Mouse (Mus musculus) MEL (cell line): Measurements from ENCODE around the gene Pik3c2b. TPM values are rescaled to one million over a fixed set of nuclear protein-coding genes. Genes with fewer than 3 reads are reported as not detected.

ENCODE experiments used
- DNase-seq: peaks from one replicate; pipeline ENCODE4 v3.0.0; 2011; ENCODE audit warnings: low read depth, low spot score
- H3K27ac ChIP-seq: 2 replicates; pipeline ENCODE4 v1.5.1; 2012; ENCODE audit warnings: low read depth, mild to moderate bottlenecking, control low read depth, low read length, moderate library complexity; ENCODE audit not compliant: control insufficient read depth
- H3K27me3 ChIP-seq, 2 experiments: fragments of 150-350 bp in 1 of 2; sonication (generic) in 1 of 2; 2 replicates each; pipeline ENCODE4 v1.6.1; 2012; ENCODE audit warnings: low read length in 2 of 2, mild to moderate bottlenecking in 2 of 2, improper control_type of control experiment in 1 of 2, moderate library complexity in 1 of 2; ENCODE audit not compliant: insufficient read depth in 2 of 2, control insufficient read depth in 1 of 2
- H3K36me3 ChIP-seq, 2 experiments: 2 replicates each; pipeline ENCODE4 v1.6.1; 2012 to 2014; ENCODE audit warnings: low read length in 2 of 2, improper control_type of control experiment in 1 of 2, inconsistent platforms in 1 of 2, mild to moderate bottlenecking in 1 of 2; ENCODE audit not compliant: insufficient read depth in 2 of 2, control insufficient read depth in 1 of 2
- H3K4me1 ChIP-seq, 2 experiments: fragments of 150-350 bp in 1 of 2; sonication (generic) in 1 of 2; 2 replicates each; pipeline ENCODE4 v1.6.1; 2012; ENCODE audit warnings: low read length in 2 of 2, improper control_type of control experiment in 1 of 2, mild to moderate bottlenecking in 1 of 2; ENCODE audit not compliant: insufficient read depth in 2 of 2, control insufficient read depth in 1 of 2
- H3K4me3 ChIP-seq, 2 experiments: fragments of 150-350 bp in 1 of 2; sonication (generic) in 1 of 2; 2 replicates each; pipeline ENCODE4 v1.5.1; 2012; ENCODE audit warnings: low read depth in 2 of 2, low read length in 2 of 2, mild to moderate bottlenecking in 2 of 2, moderate library complexity in 2 of 2, control low read depth in 1 of 2, improper control_type of control experiment in 1 of 2; ENCODE audit not compliant: control insufficient read depth in 1 of 2, insufficient read depth in 1 of 2
- H3K79me2 ChIP-seq: 2 replicates; pipeline ENCODE4 v1.6.1; 2012; ENCODE audit warnings: mild to moderate bottlenecking, low read length, moderate library complexity; ENCODE audit not compliant: control insufficient read depth, poor library complexity, insufficient read depth
- H3K9ac ChIP-seq: 2 replicates; pipeline ENCODE4 v1.6.1; 2012; ENCODE audit warnings: low read depth, mild to moderate bottlenecking, control low read depth, low read length, moderate library complexity; ENCODE audit not compliant: control insufficient read depth, poor library complexity, severe bottlenecking
- H3K9me3 ChIP-seq: fragments of 150-350 bp; sonication (generic); replicated peaks from 2 replicates; pipeline ENCODE4 v1.6.1; 2012; ENCODE audit warnings: mild to moderate bottlenecking, low read length, improper control_type of control experiment, moderate library complexity; ENCODE audit not compliant: insufficient read depth
- CHD1 ChIP-seq: IDR thresholded peaks from 2 replicates; pipeline ENCODE4 v1.6.1; 2012; ENCODE audit warnings: low read depth, mild to moderate bottlenecking, inconsistent platforms, low read length, improper control_type of control experiment
- CTCF ChIP-seq, 3 experiments: IDR thresholded peaks in 2 of 3; conservative IDR thresholded peaks in 1 of 3; 2 replicates each; pipeline ENCODE4 v1.5.1; 2011 to 2012; ENCODE audit warnings: low read length in 3 of 3, low read depth in 2 of 3, mild to moderate bottlenecking in 2 of 3, improper control_type of control experiment in 1 of 3, inconsistent platforms in 1 of 3, mixed read lengths in 1 of 3, moderate library complexity in 1 of 3; ENCODE audit not compliant: control insufficient read depth in 1 of 3, insufficient read depth in 1 of 3, poor library complexity in 1 of 3, severe bottlenecking in 1 of 3
- E2F4 ChIP-seq: IDR thresholded peaks from 2 replicates; pipeline ENCODE4 v1.6.1; 2011; ENCODE audit warnings: low read depth, low read length, improper control_type of control experiment, borderline replicate concordance
- ELF1 ChIP-seq: IDR thresholded peaks from 2 replicates; pipeline ENCODE4 v1.6.1; 2014; ENCODE audit warnings: low read depth, mild to moderate bottlenecking, inconsistent platforms, low read length, improper control_type of control experiment, moderate library complexity
- EP300 ChIP-seq, 2 experiments: IDR thresholded peaks; 2 replicates each; pipeline ENCODE4 v1.6.1; 2011; ENCODE audit warnings: improper control_type of control experiment in 2 of 2, low read length in 2 of 2, low read depth in 1 of 2, mild to moderate bottlenecking in 1 of 2
- GATA1 ChIP-seq: IDR thresholded peaks from 2 replicates; pipeline ENCODE4 v1.6.1; 2011; ENCODE audit warnings: low read depth, low read length, improper control_type of control experiment
- HCFC1 ChIP-seq: IDR thresholded peaks from 2 replicates; pipeline ENCODE4 v1.6.1; 2012; ENCODE audit warnings: low read depth, mild to moderate bottlenecking, inconsistent platforms, low read length, improper control_type of control experiment, moderate library complexity
- JUND ChIP-seq: IDR thresholded peaks from 2 replicates; pipeline ENCODE4 v1.6.1; 2011; ENCODE audit warnings: low read depth, mild to moderate bottlenecking, improper control_type of control experiment, low read length
- MAX ChIP-seq: IDR thresholded peaks from 2 replicates; pipeline ENCODE4 v1.6.1; 2011; ENCODE audit warnings: low read length, improper control_type of control experiment
- MAZ ChIP-seq: IDR thresholded peaks from 2 replicates; pipeline ENCODE4 v1.6.1; 2012; ENCODE audit warnings: low read depth, mild to moderate bottlenecking, inconsistent platforms, low read length, improper control_type of control experiment
- MYC ChIP-seq: IDR thresholded peaks from 2 replicates; pipeline ENCODE4 v1.6.1; 2011; ENCODE audit warnings: low read depth, mild to moderate bottlenecking, low read length, improper control_type of control experiment, moderate library complexity
- NELFE ChIP-seq: IDR thresholded peaks from 2 replicates; pipeline ENCODE4 v1.6.1; 2011; ENCODE audit warnings: low read depth, low read length, improper control_type of control experiment
- POLR2A ChIP-seq, 2 experiments: IDR thresholded peaks; 2 replicates each; pipeline ENCODE4 v1.6.1; 2011 to 2012; ENCODE audit warnings: low read length in 2 of 2, mild to moderate bottlenecking in 2 of 2, control low read depth in 1 of 2, improper control_type of control experiment in 1 of 2, low read depth in 1 of 2, moderate library complexity in 1 of 2; ENCODE audit not compliant: control insufficient read depth in 1 of 2, insufficient read depth in 1 of 2, poor library complexity in 1 of 2
- POLR2AphosphoS2 ChIP-seq: IDR thresholded peaks from 2 replicates; pipeline ENCODE4 v1.6.1; 2011; ENCODE audit warnings: low read length, improper control_type of control experiment
- RAD21 ChIP-seq: IDR thresholded peaks from 2 replicates; pipeline ENCODE4 v1.6.1; 2011; ENCODE audit warnings: mild to moderate bottlenecking, low read depth, low read length, improper control_type of control experiment
- RCOR1 ChIP-seq: IDR thresholded peaks from 2 replicates; pipeline ENCODE4 v1.6.1; 2012; ENCODE audit warnings: low read depth, mild to moderate bottlenecking, inconsistent platforms, low read length, improper control_type of control experiment
- SIN3A ChIP-seq: IDR thresholded peaks from 2 replicates; pipeline ENCODE4 v1.6.1; 2012; ENCODE audit warnings: low read length, improper control_type of control experiment, inconsistent platforms
- SMC3 ChIP-seq: IDR thresholded peaks from 2 replicates; pipeline ENCODE4 v1.6.1; 2011; ENCODE audit warnings: low read depth, low read length, improper control_type of control experiment
- TAL1 ChIP-seq: IDR thresholded peaks from 2 replicates; pipeline ENCODE4 v1.6.1; 2012; ENCODE audit warnings: mild to moderate bottlenecking, inconsistent platforms, low read length, moderate library complexity, mixed read lengths
- TCF12 ChIP-seq: IDR thresholded peaks from 2 replicates; pipeline ENCODE4 v1.6.1; 2014; ENCODE audit warnings: low read depth, mild to moderate bottlenecking, inconsistent platforms, low read length, improper control_type of control experiment, moderate library complexity
- USF2 ChIP-seq, 2 experiments: IDR thresholded peaks; 2 replicates each; pipeline ENCODE4 v1.6.1; 2011 to 2012; ENCODE audit warnings: improper control_type of control experiment in 2 of 2, low read length in 2 of 2, borderline replicate concordance in 1 of 2, inconsistent platforms in 1 of 2, low read depth in 1 of 2, mild to moderate bottlenecking in 1 of 2; ENCODE audit not compliant: insufficient read depth in 1 of 2
- ZC3H11A ChIP-seq: IDR thresholded peaks from 2 replicates; pipeline ENCODE4 v1.6.1; 2012; ENCODE audit warnings: low read depth, mild to moderate bottlenecking, inconsistent platforms, low read length, improper control_type of control experiment
- ZKSCAN1 ChIP-seq: IDR thresholded peaks from 2 replicates; pipeline ENCODE4 v1.6.1; 2012; ENCODE audit warnings: low read depth, mild to moderate bottlenecking, inconsistent platforms, low read length, improper control_type of control experiment, moderate library complexity
- ZNF384 ChIP-seq: IDR thresholded peaks from 2 replicates; pipeline ENCODE4 v1.6.1; 2012; ENCODE audit warnings: low read depth, mild to moderate bottlenecking, inconsistent platforms, low read length, improper control_type of control experiment
- polyA plus RNA-seq, 2 experiments: library from polyadenylated mRNA; stranded (reverse) in 1 of 2; unstranded in 1 of 2; fragments of >175 nt in 1 of 2; fragments of >200 nt in 1 of 2; gene quantifications; 2 replicates each; pipeline versions ENCODE4 v1.2.1 to v1.2.4; 2012; ENCODE audit warnings: low replicate concordance in 2 of 2, low read depth in 1 of 2; ENCODE audit not compliant: insufficient read length in 2 of 2, insufficient read depth in 1 of 2, missing spikeins in 1 of 2
- total RNA-seq: library from RNA; depleted of rRNA; stranded (reverse); fragments of 300-350 nt; gene quantifications from 2 replicates; pipeline ENCODE4 v1.2.3, GENCODE M21; 2012

Gene Pik3c2b
- total and polyA plus RNA-seq, 3 experiments = 2.9 to 3.2 TPM; not detected in 1

- Histone ChIP-seq H3K9me3 (no peaks in the 10 kb centered on the region), H3K27ac (no peak overlapping the region)
- TF ChIP-seq CTCF (IDR thresholded peaks at IDR 0.05 in 2 of 3, conservative IDR thresholded peaks at IDR 0.05 in 1 of 3; ENCODE audit: control insufficient read depth in 1 of 3, insufficient read depth in 1 of 3, low read depth in 2 of 3, low read length in 3 of 3, poor library complexity in 1 of 3, severe bottlenecking in 1 of 3) = peak; percentile 85 to 89 (median 85)
- TF ChIP-seq RCOR1 = no peak
- no peak for TF ChIP-seq NELFE
- peak; percentile 79 for TF ChIP-seq SMC3
- no peak for TF ChIP-seq ELF1
- TF ChIP-seq TAL1 = no peak
- no peak for TF ChIP-seq GATA1
- no peak for TF ChIP-seq MAX
- no peak for TF ChIP-seq HCFC1
- no peak for TF ChIP-seq EP300 (IDR thresholded peaks at IDR 0.05; ENCODE audit: low read depth in 1 of 2, low read length in 2 of 2)
- TF ChIP-seq ZNF384 = no peak
- no peak for TF ChIP-seq TCF12
- no peak for TF ChIP-seq POLR2AphosphoS2
- no peak for TF ChIP-seq JUND
- TF ChIP-seq MAZ = no peak
- no peak for TF ChIP-seq SIN3A
- TF ChIP-seq E2F4 = no peak
- TF ChIP-seq POLR2A (IDR thresholded peaks at IDR 0.05; ENCODE audit: control insufficient read depth in 1 of 2, insufficient read depth in 1 of 2, low read depth in 1 of 2, low read length in 2 of 2, poor library complexity in 1 of 2) = no peak
- no peak for TF ChIP-seq CHD1
- no peak for TF ChIP-seq MYC
- TF ChIP-seq ZC3H11A = peak; percentile 56
- no peak for TF ChIP-seq ZKSCAN1
- TF ChIP-seq RAD21 = peak; percentile 69
- no peak for TF ChIP-seq USF2 (IDR thresholded peaks at IDR 0.05; ENCODE audit: borderline replicate concordance in 1 of 2, insufficient read depth in 1 of 2, low read depth in 1 of 2, low read length in 2 of 2)
- TF ChIP-seq, all 39 proteins: peak for 4
- H3K27me3 ChIP-seq = no peaks in the 10 kb centered on the region
- no peak overlapping the region for H3K4me3 ChIP-seq
- no peak overlapping the region for H3K9ac ChIP-seq
- H3K4me1 ChIP-seq = peaks cover 9 to 24% of the 10 kb centered on the region in 2 experiments; a peak in 3 of 4 replicates
- peak; percentile 63 for DNase-seq
- no peaks in the 10 kb centered on the region for H3K79me2 ChIP-seq
- peaks cover 0 to 19% of the 10 kb centered on the region in 2 experiments; a peak in 2 of 4 replicates for H3K36me3 ChIP-seq
These were observed 41.9 kb downstream of the Pik3c2b start for GRCm38 (mm10) chr1:133087206-133087905.
